Mouse (Mus musculus): ENCODE results near the gene Eps15. TPM values are rescaled to one million over a fixed set of nuclear protein-coding genes. Genes with fewer than 3 reads are reported as not detected.

Gene Eps15
- polyA plus RNA-seq, 1 experiment from 2014 or later: 49.3 TPM

- DNase-seq (no peak), ATAC-seq (ENCODE audit: insufficient read depth) (no peak)
- Histone ChIP-seq H3K4me2 (no peak overlapping the region), H3K27ac (ENCODE audit: low read depth) (no peak overlapping the region), H3K4me1 (ENCODE audit: insufficient read depth) (no peaks in the 10 kb centered on the region), H3K9me3 (ENCODE audit: low read depth, low read length) (no peaks in the 10 kb centered on the region), H3K27me3 (ENCODE audit: insufficient read depth, low read length) (no peaks in the 10 kb centered on the region), H3K4me3 (ENCODE audit: low read depth, low read length) (no peak overlapping the region), H3K36me3 (ENCODE audit: insufficient read depth) (0 out of 2 replicates have a peak, but pooled peaks cover 2% of the 10 kb centered on the region), H3K9ac (no peak overlapping the region)
- 66% methylated on average over 5 of the region's 5 CpGs for WGBS
- no peak for TF ChIP-seq CTCF (IDR thresholded peaks at IDR 0.05; ENCODE audit: low read depth)
Observed at GRCm38 (mm10) chr4:109343909-109344308, 63.8 kb downstream of the Eps15 start.

- DNase-seq (no peak), ATAC-seq (ENCODE audit: insufficient read depth) (no peak)
- 93% methylated on average over 1 of the region's 1 CpGs for WGBS
- no peak overlapping the region for H3K4me2 ChIP-seq
- no peaks in the 10 kb centered on the region for H3K27me3 ChIP-seq (ENCODE audit: insufficient read depth, low read length)
- H3K4me3 ChIP-seq (ENCODE audit: low read depth, low read length): no peak overlapping the region
- peaks cover 24% of the 10 kb centered on the region; the same call in 1 of the 2 replicates for H3K36me3 ChIP-seq (ENCODE audit: insufficient read depth)
- H3K27ac ChIP-seq (ENCODE audit: low read depth): no peak overlapping the region
- no peak for TF ChIP-seq CTCF (IDR thresholded peaks at IDR 0.05; ENCODE audit: low read depth)
- H3K4me1 ChIP-seq (ENCODE audit: insufficient read depth): no peaks in the 10 kb centered on the region
- no peak overlapping the region for H3K9ac ChIP-seq
- H3K9me3 ChIP-seq (ENCODE audit: low read depth, low read length): no peaks in the 10 kb centered on the region
Observed at GRCm38 (mm10) chr4:109378107-109378506, 98.0 kb downstream of the Eps15 start.

GRCm38 (mm10) chr4:109382457-109382856 lies 102.4 kb downstream of the Eps15 start:
- WGBS: 77% methylated on average over 2 of the region's 2 CpGs
- H3K9me3 ChIP-seq (ENCODE audit: low read depth, low read length): no peaks in the 10 kb centered on the region
- H3K4me1 ChIP-seq (ENCODE audit: insufficient read depth): no peaks in the 10 kb centered on the region
- no peak overlapping the region for H3K27ac ChIP-seq (ENCODE audit: low read depth)
- no peak overlapping the region for H3K4me3 ChIP-seq (ENCODE audit: low read depth, low read length)
- DNase-seq (no peak), ATAC-seq (ENCODE audit: insufficient read depth) (no peak)
- H3K4me2 ChIP-seq: no peak overlapping the region
- H3K27me3 ChIP-seq (ENCODE audit: insufficient read depth, low read length): no peaks in the 10 kb centered on the region
- no peak overlapping the region for H3K9ac ChIP-seq
- H3K36me3 ChIP-seq (ENCODE audit: insufficient read depth): peaks cover 26% of the 10 kb centered on the region; the same call in 1 of the 2 replicates
- TF ChIP-seq CTCF (IDR thresholded peaks at IDR 0.05; ENCODE audit: low read depth): no peak

- Histone ChIP-seq H3K4me1 (ENCODE audit: insufficient read depth) (no peaks in the 10 kb centered on the region), H3K4me3 (ENCODE audit: low read depth, low read length) (no peak overlapping the region), H3K36me3 (ENCODE audit: insufficient read depth) (peaks cover 10% of the 10 kb centered on the region; the same call in 1 of the 2 replicates), H3K9me3 (ENCODE audit: low read depth, low read length) (no peaks in the 10 kb centered on the region), H3K9ac (no peak overlapping the region), H3K27me3 (ENCODE audit: insufficient read depth, low read length) (no peaks in the 10 kb centered on the region), H3K4me2 (no peak overlapping the region), H3K27ac (ENCODE audit: low read depth) (no peak overlapping the region)
- WGBS: 53% methylated on average over 4 of the region's 4 CpGs
- DNase-seq: no peak
- ATAC-seq (ENCODE audit: insufficient read depth): no peak
- TF ChIP-seq CTCF (IDR thresholded peaks at IDR 0.05; ENCODE audit: low read depth): no peak
Observed at GRCm38 (mm10) chr4:109385599-109385998, 105.5 kb downstream of the Eps15 start.

GRCm38 (mm10) chr4:109393229-109393779 lies 113.2 kb downstream of the Eps15 start:
- Histone ChIP-seq H3K4me1 (ENCODE audit: insufficient read depth) (no peaks in the 10 kb centered on the region), H3K36me3 (ENCODE audit: insufficient read depth) (no peaks in the 10 kb centered on the region), H3K9ac (no peak overlapping the region), H3K4me2 (no peak overlapping the region), H3K27me3 (ENCODE audit: insufficient read depth, low read length) (no peaks in the 10 kb centered on the region), H3K4me3 (ENCODE audit: low read depth, low read length) (no peak overlapping the region), H3K9me3 (ENCODE audit: low read depth, low read length) (no peaks in the 10 kb centered on the region), H3K27ac (ENCODE audit: low read depth) (no peak overlapping the region)
- no peak for DNase-seq
- TF ChIP-seq CTCF (IDR thresholded peaks at IDR 0.05; ENCODE audit: low read depth): no peak
- 63% methylated on average over 6 of the region's 6 CpGs for WGBS
- ATAC-seq (ENCODE audit: insufficient read depth): no peak

GRCm38 (mm10) chr4:109393902-109394301 lies 113.8 kb downstream of the Eps15 start:
- H3K4me3 ChIP-seq (ENCODE audit: low read depth, low read length): no peak overlapping the region
- peak overlapping the region; percentile 47 for H3K4me2 ChIP-seq
- H3K9me3 ChIP-seq (ENCODE audit: low read depth, low read length): no peaks in the 10 kb centered on the region
- DNase-seq (peak; percentile 21), ATAC-seq (ENCODE audit: insufficient read depth) (peak; percentile 87)
- WGBS: 8% methylated on average over 13 of the region's 13 CpGs
- TF ChIP-seq CTCF (IDR thresholded peaks at IDR 0.05; ENCODE audit: low read depth): no peak
- peak overlapping the region; percentile 26 for H3K9ac ChIP-seq
- no peak overlapping the region for H3K27ac ChIP-seq (ENCODE audit: low read depth)
- no peaks in the 10 kb centered on the region for H3K27me3 ChIP-seq (ENCODE audit: insufficient read depth, low read length)
- H3K4me1 ChIP-seq (ENCODE audit: insufficient read depth): no peaks in the 10 kb centered on the region
- H3K36me3 ChIP-seq (ENCODE audit: insufficient read depth): no peaks in the 10 kb centered on the region

- TF ChIP-seq CTCF (IDR thresholded peaks at IDR 0.05; ENCODE audit: low read depth): no peak
- Histone ChIP-seq H3K4me1 (ENCODE audit: insufficient read depth) (no peaks in the 10 kb centered on the region), H3K4me2 (peak overlapping the region; percentile 47), H3K27me3 (ENCODE audit: insufficient read depth, low read length) (no peaks in the 10 kb centered on the region), H3K9ac (peak overlapping the region; percentile 26), H3K36me3 (ENCODE audit: insufficient read depth) (no peaks in the 10 kb centered on the region), H3K4me3 (ENCODE audit: low read depth, low read length) (no peak overlapping the region), H3K27ac (ENCODE audit: low read depth) (no peak overlapping the region), H3K9me3 (ENCODE audit: low read depth, low read length) (no peaks in the 10 kb centered on the region)
- peak; percentile 56; the same call in 1 of the 2 replicates for ATAC-seq (ENCODE audit: insufficient read depth)
- no peak for DNase-seq
- WGBS: 17% methylated on average over 13 of the region's 13 CpGs
Observed at GRCm38 (mm10) chr4:109394314-109395074, 114.4 kb downstream of the Eps15 start.
